Mouse (Mus musculus): ENCODE measurements at regions not wholly inside any gene's neighbourhood (a gene's known extent, or its start where the extent isn't known, plus 50 kb on each side); places are given as distances from the start of the nearest gene placed in this dataset.

- TF ChIP-seq POLR2A (IDR thresholded peaks at IDR 0.05; ENCODE audit: control insufficient read depth, extremely low read depth, insufficient read depth, low read length, poor library complexity) (no peak), CTCF (IDR thresholded peaks at IDR 0.05; ENCODE audit: borderline replicate concordance, control insufficient read depth, extremely low read depth, insufficient read depth, low read length, poor library complexity) (no peak)
These were observed 190.2 kb upstream of the Hnrnpa3 start for GRCm38 (mm10) chr2:75468851-75469250.
